Mouse (Mus musculus): ENCODE data around the gene Sirt7.

Gene Sirt7

DNA sequence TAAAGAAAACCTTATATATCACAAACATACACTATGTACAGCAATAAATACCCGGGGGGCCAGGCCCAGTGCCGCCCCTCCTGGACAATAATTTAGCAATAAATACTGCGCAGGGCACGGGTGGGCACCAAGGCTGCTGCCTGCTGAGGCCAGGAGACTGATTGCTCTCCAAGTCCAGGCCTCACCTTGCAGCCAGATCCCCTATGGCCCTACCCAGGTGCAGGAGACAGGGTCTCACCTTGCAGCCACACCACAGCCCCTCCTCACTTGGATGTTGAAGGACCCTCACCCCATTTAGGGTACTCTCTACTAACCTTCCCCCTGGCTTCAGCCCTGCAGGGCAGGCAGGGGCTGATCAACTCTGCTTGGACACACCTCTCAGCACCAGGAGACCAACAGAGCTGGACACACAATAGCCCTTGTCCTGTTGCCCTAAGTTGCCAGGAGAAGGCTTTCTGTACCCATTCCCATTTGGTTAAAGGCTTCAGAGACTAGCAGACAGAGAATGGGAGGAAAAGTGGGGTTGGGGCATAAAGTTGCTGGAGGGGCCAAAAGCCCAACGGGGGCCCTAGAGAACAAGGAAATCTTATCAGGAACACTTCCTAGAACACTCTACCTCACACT lies at the start of gene Sirt7:
TSS of gene Sirt7 (minus strand) at position 89 of the 624 bp plus-strand sequence.
- no peak for DNase-seq (ENCODE audit: low read depth, low spot score)

DNA sequence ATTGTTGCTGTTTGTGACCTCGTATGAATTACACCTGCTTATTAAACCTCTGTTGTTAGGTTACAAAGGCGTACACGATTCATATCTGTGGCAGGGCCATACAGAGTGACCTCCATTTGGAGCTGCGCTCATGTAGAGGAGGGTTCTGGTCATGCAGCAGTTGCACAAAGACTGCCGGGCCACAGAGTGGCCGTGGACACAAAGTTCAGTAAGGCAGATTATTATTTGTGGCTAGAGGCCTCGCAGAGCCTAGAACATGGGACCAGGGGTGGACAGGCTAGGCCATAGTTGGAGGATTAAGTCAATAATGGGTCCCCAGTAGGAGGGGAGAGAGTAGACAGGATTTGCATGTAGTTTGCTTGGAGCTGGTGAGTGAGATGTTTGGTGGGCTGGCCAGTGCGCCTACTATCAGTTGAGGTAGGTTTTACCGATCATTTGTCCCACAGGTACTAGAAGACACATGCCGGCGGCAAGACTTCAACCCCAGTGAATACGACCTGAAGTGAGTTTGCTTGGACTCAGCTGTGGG lies 48.6 kb upstream of the Sirt7 start:
- DNase-seq (ENCODE audit: low read depth, low spot score) = no peak

GRCm38 (mm10) chr11:120672687-120673593 lies 47.9 kb upstream of the Sirt7 start, which contains the start of gene Aspscr1:
TSS of gene Aspscr1 (plus strand) at chr11:120672973.
- DNase-seq (ENCODE audit: low read depth, low spot score) = peak; percentile 88

DNA sequence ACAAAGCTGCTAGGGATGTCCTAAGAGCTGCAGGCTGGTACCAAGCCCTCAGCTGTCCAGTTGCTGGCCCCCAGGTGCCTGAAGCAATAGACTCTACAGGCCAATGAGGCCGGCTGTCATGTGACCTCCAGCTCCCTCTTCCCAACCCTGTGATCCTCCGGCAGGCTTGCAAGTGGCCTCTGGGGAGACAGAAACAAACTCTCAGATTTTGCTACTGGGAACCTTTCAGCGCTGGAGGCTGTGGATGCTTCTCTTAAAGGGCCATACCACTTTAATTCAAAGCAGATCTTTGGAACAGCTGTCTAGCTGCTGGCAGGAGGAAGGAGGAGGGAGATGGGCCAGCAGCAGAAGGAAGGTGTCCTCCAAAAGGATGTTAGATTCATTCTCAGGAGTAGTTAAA lies 41.6 kb upstream of the Sirt7 start:
- no peak for DNase-seq (ENCODE audit: low read depth, low spot score)

GRCm38 (mm10) chr11:120665406-120665805 lies 40.4 kb upstream of the Sirt7 start:
- peak; percentile 47 for DNase-seq (ENCODE audit: low read depth, low spot score)

GRCm38 (mm10) chr11:120663714-120664113 lies 38.7 kb upstream of the Sirt7 start:
- no peak for DNase-seq (ENCODE audit: low read depth, low spot score)

DNA sequence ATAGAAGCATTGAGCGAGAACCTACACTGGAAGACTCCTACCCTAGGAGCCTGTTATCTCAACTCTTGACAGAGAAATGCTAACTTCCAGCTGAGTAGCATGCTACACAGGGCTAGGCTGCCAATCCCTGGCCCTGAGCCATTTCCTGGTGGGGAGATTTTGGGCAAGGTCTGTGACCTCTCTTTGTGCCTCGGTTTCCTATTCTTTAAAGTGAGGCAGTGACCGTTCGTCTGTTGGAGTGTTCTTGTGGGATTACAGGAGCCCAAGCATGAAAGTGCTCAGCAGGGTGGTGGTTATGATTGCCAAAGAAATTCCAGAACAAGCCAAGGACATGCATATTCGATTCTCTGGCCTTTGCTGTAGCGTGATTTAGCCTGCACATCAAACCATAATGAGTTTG lies 37.7 kb upstream of the Sirt7 start:
- DNase-seq (ENCODE audit: low read depth, low spot score) = no peak

- DNase-seq (ENCODE audit: low read depth, low spot score) = no peak
Measured at GRCm38 (mm10) chr11:120661076-120661460, 36.0 kb upstream of the Sirt7 start, which contains the start of gene Notum. TSS of gene Notum (minus strand) at chr11:120661175.

- DNase-seq (ENCODE audit: low read depth, low spot score) = no peak
Measured at GRCm38 (mm10) chr11:120660301-120661075, 35.4 kb upstream of the Sirt7 start.

- DNase-seq (ENCODE audit: low read depth, low spot score) = no peak
Measured at GRCm38 (mm10) chr11:120659509-120660300, 34.7 kb upstream of the Sirt7 start.

- DNase-seq (ENCODE audit: low read depth, low spot score) = peak; percentile 52
Measured at GRCm38 (mm10) chr11:120658876-120659410, 33.9 kb upstream of the Sirt7 start.

- DNase-seq (ENCODE audit: low read depth, low spot score) = no peak
Measured at GRCm38 (mm10) chr11:120657301-120657700, 32.3 kb upstream of the Sirt7 start.

GRCm38 (mm10) chr11:120654741-120655140 lies 29.7 kb upstream of the Sirt7 start:
- DNase-seq (ENCODE audit: low read depth, low spot score) = no peak

DNA sequence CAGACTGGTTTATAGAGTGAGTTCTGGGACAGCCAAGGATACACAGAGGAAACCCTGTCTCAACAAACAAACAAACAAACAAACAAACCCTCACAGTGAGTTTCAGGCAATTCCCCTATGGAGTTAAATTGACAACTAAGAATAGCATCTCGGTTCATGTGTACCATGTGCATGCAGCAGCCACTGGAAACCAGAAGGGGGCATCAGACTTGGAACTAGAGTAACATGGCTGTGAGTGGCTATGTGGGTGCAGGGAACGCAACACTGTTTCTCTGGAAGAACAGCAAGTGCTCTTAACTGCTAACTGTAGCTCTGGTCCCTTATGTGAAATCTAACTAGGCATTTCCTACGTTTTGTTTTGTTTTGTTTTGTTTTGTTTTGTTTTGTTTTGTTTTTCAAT lies 26.8 kb upstream of the Sirt7 start:
- DNase-seq (ENCODE audit: low read depth, low spot score) = no peak

DNA sequence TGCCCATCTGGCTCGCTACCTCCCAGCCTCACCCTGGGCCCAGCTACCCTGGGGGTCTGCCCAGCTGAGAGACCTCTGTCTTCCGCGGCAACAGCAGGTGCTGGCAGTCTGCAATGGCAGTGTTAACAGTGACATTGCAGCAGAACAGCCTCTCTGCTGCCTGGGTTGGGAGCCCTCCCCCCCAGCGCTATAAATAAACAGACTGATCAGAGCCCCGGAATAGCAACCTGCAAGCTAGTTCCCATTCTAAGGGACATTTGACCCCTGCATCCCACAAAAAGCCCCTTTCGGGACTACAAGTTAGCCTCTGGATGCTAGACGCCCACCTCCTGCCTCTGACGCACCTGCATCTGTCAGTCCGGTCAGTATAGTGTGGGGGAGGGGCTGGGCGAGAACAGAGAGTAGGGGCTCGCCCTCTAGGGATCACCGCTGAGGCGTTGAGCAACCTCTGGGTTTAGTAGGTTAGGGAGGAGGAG lies 23.0 kb upstream of the Sirt7 start, which contains the start of gene Myadml2:
TSS of gene Myadml2 (minus strand) at position 158 of the 476 bp plus-strand sequence.
- peak; percentile 79 for DNase-seq (ENCODE audit: low read depth, low spot score)

GRCm38 (mm10) chr11:120647047-120647830 lies 22.2 kb upstream of the Sirt7 start:
- DNase-seq (ENCODE audit: low read depth, low spot score) = no peak

- peak; percentile 90 for DNase-seq (ENCODE audit: low read depth, low spot score)
Measured at GRCm38 (mm10) chr11:120643601-120643987, 18.6 kb upstream of the Sirt7 start, which contains the start of gene Pycr1. TSS of gene Pycr1 (minus strand) at chr11:120643769.

DNA sequence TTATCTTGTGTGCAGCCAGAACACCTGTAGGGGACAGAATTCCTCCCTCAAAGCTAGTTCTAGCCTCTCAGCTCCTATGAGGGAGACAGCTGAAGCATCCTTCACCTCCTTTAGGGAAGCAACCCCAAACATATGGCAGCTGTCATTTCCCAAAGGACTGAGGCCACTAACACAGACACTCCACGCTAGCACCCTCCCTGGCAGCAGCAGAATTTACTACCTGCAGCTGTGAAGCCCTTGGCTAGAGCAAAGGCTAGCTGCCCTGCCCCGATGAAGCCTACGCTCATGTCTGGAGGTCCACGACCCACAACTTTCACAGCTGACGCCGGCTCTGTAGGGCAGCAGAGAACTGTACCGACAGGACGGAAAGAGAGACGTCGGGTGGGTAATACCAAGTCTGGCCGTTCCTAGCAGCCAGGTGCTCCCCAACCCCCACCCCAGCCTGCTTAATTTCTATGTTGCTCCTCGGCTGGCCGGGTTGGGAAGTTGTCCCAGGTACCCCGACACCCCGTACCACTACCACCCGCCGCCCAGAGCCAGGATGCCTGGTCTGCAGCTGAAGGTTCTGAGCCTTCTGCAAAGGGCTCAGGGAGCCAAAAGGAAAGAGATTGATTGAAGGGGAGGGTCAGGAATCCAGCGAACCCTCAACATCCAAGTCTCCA lies 18.0 kb upstream of the Sirt7 start:
- no peak for DNase-seq (ENCODE audit: low read depth, low spot score)

DNA sequence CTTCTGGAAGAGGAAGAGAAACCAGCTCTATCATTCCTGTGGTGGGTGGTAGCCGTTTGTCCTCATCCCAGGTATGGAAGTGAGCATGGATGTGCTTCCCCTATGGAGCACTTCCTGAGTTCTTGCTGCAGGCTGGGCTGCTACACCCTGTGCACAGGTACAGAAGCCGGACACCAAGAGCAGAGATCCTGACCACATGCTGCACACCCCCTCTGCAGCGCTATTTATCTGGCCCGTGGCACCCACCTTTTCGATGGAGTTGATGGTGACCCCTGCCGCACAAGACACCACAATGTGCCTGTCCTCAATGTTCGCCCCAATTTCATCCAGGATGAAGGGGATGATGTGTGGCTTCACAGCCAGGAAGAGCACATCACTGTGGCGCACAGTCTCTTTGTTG lies 16.8 kb upstream of the Sirt7 start:
- DNase-seq (ENCODE audit: low read depth, low spot score) = no peak
